Mouse (Mus musculus): ENCODE measurements at regions not wholly inside any gene's neighbourhood (a gene's known extent, or its start where the extent isn't known, plus 50 kb on each side); places are given as distances from the start of the nearest gene placed in this dataset.

DNA sequence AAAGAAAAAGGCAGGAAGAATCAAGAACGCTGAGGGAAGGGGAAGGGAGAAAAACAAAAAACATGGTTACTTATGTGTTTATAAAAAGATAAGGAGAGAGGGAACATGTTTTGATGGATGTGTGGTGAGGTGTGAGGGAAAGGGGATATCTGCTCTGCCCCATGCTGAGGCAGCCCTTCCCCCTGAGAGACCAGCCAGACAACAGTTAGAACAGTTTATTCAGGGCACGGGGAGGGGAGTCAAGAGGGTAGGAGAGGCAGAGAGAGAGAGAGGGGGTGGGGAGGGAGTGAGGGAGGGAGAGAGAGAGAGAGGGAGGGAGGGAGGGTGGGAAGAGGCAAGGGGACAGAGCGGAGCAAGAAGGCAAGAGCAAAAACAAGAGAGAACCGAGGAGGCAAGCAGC, 354.2 kb downstream of the Cbln4 start:
- ATAC-seq (replicated peaks; ENCODE audit: low read depth, poor library complexity, severe bottlenecking) = no peak

DNA sequence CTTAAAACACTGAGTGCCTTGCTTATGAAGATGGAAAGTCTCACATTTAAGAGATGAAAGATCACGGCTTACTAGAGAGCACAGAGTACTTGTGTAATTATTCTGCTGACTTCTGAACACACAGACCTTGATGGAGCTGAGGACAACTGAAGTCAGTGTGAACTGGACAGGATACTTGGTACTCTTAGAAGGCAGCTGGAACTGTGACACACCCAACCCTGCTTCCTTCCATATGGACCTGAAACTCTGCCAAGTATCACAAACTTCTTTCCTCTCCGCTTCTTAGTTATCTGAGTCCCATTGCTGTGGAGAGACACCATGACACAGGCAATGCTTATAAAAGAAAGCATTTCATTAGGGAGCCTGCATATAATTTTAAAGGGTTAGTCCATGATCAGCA, 365.3 kb downstream of the Cbln4 start:
- no peak for ATAC-seq (replicated peaks; ENCODE audit: low read depth, poor library complexity, severe bottlenecking)

DNA sequence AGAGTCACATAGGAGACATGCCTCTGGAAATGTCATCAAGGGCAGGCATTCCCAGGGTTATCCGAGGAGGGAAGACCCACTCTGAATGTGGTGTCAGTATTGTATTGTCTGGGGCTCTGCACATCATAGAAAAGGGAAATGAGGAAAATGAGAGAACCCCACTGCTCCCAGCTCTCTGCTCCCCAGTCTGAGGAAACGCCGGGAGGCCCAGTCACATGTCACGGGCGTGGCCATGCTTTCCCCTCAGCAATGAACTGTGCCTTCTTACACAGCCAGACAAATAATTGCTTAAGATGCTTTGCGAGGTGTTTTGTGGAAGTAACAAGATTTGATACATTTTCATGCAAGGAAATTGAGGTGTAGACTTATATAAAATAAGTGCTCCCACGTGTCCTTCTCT, 366.1 kb downstream of the Cbln4 start:
- no peak for ATAC-seq (replicated peaks; ENCODE audit: low read depth, poor library complexity, severe bottlenecking)

DNA sequence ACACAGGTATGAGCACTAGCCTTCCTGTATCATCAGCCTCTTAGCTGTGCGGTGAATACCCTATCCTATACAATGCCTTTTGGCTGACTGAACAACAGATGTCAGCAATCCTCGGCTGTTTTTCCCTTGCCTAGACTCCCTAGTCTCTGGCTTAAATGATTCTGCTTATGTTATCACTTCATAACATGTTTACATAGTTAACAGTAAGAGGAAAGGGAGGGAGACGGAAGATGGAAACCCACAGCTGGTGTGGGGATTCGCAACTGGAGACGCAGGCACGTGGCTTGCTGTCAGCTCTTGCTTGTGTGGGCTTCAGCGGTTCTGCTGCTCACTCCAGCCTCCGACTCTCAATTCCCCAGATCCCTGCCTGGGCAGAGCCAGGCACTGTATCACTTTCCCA, 367.2 kb downstream of the Cbln4 start:
- no peak for ATAC-seq (replicated peaks; ENCODE audit: low read depth, poor library complexity, severe bottlenecking)

DNA sequence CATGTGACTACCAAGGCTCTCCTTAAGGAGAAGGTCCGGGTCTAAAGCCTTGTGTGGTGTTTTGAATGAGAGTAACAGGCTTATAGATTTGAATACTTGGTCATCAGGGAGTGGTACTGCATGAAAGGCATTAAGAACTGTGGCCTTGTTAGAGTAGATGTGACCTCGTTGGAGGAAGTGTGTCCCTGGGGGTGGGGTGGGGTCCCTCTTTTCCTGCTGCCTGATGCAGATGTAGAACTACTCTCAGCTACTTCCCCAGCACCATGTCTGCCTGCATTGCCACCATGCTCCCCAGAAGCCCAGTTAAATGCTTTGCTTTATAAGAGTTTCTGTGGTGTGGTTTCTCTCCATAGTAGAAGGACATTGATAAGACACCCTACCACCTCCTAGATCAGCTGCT, 367.9 kb downstream of the Cbln4 start:
- no peak for ATAC-seq (replicated peaks; ENCODE audit: low read depth, poor library complexity, severe bottlenecking)

DNA sequence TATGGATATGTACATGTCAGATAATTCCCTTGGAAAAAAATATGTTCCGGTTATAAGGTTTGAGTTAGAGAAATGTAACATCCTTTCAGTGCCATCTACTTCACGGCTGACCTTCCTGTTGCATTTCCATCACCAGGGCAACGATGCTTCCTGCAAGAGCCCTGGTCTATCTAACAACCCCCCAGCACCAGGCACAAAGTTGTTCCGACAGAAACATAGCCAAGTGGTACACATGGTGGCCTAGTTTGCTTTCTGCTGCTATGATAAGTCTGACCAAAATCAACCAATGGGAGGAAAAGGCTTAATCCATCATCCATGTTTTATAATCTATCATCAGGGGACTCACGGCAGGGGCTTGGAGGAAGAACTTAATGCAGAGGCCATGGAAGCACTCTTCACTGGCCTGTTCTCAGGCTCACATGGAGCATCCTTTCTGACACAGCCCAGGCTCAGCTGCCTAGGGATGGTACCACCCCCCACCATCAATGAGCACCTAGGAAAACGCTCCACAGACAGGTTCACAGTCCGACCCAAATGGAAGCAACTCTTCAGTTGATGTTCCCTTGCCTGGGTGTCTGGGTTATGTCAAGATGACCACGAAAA, 372.2 kb downstream of the Cbln4 start:
- no peak for ATAC-seq (replicated peaks; ENCODE audit: low read depth, poor library complexity, severe bottlenecking)

DNA sequence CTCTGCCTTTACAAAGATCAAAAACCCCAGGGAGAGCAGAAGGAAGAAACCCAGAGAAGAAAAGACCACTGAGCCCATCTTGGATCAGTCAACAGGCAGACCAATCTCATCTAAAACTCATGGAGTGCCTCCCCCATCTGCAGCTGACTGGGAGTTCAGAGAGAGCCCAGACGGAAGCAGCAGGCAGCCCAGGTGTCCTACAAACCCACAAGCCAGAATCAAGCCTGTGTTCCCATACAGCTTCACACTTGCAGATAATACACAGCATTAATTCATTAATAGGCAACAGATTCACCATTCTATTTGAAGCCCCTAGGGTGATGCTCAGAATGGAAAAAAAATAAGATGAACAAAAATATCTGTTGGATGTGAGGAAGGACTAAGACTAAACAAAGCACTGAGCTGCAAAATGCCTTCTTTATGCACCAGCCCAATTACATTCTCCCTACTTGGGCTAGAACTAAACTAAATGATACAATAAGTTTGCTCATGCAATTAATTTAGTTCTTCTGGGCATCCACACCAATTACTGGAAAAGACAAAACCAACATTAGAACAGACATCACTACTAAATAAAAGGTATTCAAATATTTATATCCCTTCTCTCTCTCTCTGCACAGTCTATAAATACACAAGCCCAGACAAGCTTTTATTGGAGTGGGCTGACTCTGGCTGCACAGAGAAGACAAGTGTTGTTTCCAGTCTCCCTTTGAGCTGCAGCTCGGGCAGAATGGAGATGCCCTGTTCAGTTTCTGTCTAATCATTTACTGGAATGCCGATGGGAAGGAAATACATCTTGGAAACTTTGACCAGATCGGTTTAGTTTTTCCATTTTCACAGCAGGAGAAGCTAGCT, 374.2 kb downstream of the Cbln4 start:
- no peak for ATAC-seq (replicated peaks; ENCODE audit: low read depth, poor library complexity, severe bottlenecking)

DNA sequence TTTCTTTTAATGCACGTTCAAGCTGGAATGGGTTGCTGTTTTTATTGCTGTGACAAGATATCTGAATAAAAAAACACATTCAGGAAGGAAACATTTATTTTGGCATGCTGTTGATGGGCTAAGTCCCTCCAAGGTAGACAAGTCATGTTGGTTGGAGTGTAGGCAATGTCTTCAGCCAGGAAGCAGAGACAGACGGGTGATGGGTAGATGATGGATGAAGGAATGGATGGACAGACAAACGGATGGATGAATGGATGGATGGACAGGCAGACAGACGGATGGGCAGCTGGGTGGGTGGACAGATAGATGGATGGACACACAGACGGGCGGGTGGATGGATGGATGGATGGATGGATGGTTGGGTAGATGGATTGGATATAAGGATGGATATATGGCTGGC, 380.7 kb downstream of the Cbln4 start:
- no peak for ATAC-seq (replicated peaks; ENCODE audit: low read depth, poor library complexity, severe bottlenecking)

DNA sequence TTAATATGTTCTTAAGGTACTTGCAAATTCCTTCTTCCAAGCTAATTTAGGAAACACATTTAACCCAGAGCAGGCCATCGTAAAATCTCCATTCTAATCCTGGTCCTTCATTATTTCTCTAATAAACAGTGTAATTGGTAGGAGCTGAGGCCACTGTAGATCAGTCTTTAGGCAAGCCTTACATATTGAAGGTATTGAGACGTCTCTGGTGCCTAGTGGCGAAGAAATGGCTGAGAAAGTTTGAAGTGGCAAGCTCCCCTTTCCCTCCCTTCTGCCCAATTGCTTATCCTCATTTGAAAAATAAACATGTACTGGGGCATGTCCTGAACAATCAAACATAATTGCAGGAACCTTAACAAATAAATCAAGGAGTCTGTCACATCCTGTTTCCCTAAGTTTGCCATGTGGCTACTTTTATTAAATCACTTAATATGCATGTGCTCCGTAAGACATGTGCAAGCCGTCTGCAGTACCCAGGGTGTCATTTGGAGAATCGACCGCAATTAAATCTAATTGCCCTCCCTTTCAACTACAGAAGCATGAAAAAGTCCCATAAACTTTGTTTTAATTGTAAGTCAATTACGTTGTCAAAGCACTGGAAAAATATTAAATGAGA, 381.3 kb downstream of the Cbln4 start:
- ATAC-seq (replicated peaks; ENCODE audit: low read depth, poor library complexity, severe bottlenecking) = no peak

DNA sequence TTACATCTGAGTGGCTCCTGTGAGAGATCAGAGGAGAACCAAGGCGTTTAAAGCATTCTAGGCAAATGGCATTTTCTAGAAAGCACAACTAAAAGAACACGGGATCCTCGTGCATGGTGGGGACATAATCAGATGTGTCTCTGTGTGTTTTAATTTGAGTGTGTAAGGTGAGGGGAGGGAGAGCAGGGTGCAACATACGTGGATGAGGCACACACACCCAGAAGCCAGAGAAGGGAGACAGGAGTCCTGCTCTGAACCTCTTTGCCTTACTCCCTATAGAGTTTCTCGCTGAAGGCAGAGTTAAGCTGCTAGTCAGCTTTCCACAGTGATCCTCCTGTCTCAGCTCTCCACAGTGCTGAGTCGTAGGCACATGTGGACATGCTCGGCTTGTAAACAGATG, 386.1 kb downstream of the Cbln4 start:
- ATAC-seq (replicated peaks; ENCODE audit: low read depth, poor library complexity, severe bottlenecking) = no peak

DNA sequence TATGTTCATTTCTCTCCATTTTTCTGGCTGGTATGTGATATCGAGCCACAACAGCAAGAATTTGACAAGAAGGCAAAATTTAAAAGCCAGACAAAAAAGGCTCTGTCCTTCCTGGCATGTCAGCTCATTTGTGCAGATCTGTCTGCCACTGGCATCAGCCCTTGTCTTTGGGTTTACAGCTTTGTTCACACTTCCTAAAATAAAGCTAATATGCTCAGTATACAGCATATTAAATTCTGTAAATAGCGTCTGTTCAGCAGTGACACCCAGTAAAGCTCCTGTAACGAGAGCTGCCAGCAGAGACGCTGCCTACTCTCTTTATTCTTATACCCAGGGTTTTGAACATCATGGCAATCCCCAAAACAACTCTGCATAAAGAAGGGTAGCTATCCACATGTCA, 401.5 kb downstream of the Cbln4 start:
- no peak for ATAC-seq (replicated peaks; ENCODE audit: low read depth, poor library complexity, severe bottlenecking)

DNA sequence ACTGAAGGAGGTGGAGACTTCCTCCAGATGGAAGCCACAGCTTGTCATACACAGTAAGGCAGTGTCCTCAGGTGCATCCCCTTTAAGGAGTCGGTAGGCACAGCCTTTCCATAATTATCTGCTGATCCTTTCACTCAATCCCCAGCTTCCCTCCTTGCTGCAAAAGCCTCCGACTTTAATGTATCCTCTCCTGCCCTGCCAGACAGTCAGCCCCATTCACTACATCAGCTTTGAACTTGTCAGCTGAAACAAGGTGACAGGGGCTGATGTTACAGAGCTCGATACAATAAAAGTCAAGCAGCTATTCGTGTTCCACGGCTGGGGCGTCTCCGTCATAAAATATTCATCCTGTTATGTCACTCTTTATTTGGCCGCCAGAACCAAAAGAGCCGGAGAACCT, 402.8 kb downstream of the Cbln4 start:
- ATAC-seq (replicated peaks; ENCODE audit: low read depth, poor library complexity, severe bottlenecking) = no peak

DNA sequence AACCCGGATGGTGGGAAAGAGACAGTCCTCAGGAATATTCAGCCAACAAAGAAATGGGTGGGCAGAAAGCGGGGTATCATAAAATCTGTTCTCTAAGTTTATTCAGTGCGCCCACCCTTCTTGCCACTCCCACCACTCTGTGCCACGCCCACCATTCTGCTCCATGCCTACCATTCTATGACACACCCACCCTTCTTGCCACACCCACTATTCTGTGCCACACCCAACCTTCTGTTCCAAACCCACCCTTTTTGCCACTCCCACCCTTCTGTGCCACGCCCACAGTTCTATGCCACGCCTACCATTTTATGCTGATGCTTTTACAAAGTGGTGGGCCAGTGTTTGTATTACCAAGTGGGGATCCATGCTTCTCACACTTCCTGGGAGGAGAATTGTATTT, 404.3 kb downstream of the Cbln4 start:
- ATAC-seq (replicated peaks; ENCODE audit: low read depth, poor library complexity, severe bottlenecking) = no peak

DNA sequence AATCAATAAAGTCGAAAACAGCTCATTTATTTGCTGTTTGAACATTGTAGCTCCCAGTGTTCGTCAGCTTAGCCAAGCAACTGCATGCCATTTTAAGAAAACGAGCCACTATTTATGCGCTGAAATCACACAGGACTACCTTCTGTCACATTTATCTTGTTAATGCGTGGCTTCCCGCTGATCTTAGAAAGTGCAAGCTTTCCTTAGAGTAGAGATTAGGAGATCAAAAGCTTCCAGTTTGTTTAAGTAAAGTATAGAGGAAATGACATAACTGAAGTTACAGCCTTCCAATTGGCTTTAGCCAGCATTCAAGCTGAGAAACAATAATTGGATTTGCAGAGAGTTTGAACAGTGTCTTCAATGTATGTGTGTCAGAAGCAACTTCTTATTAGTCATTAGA, 406.4 kb downstream of the Cbln4 start:
- ATAC-seq (replicated peaks; ENCODE audit: low read depth, poor library complexity, severe bottlenecking) = no peak

DNA sequence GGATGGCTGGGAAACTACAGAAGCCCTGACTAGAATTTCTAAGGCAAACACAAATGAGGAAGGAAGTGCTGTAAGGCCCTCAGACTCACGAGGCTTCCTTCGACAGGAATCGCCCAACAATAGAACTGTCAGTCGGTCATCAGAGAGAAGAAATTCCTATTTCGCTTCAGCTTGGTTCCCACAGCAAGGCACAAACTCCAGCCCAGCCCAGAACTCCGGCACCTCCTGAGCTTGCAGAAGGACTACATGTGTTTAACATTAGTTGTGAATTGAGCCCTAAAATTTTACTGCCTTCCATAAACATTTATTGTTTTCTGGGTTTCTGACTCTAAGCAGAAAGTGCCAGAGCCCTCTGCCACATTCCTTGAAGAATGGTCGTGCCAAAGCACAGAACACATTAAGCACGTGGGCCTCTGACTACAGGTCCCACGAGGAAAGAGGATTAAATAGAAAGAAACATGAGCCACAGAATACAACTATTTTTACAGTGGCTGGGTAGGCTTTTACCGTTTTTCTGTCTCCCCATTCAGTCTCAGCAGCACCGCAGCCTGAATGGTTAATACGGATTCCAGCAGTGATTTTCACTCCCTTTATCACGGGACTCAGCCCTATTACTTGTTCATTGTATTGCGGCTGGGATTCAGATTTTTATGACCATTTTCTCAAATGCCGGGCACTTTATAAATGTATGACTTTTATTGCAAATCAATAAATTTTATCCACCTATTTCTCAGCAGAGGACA, 409.7 kb downstream of the Cbln4 start:
- ATAC-seq (replicated peaks; ENCODE audit: low read depth, poor library complexity, severe bottlenecking) = peak; percentile 32; the same call in 1 of the 2 replicates

DNA sequence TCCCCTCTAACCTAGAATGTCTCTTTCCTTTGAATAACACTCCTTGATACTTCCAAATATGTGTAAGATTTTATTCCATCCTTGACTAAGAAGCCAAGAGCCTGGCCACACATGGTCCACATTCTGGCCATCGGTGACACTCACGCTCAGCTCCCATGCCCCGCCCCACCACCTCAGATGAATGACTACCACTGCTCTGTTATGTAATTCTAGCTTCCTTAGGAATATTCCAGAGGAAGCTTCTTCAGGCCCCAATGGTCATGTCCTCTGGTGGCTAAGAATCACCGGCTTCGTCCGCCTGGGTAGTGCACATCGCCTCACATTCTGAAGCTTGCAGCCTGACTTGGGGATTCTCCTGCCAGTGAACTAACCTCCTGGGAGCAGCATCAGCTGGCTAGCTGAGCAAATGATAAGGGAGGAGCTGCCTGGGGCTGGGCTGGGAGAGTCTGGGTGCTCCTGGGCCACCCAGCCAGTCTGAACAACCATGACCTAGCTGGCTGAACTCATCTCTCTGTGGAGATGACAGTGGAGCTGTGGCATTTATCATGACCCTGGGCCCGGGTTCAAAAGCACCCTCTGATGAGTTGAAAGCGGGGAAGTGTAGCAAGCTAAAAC, 413.1 kb downstream of the Cbln4 start:
- no peak for ATAC-seq (replicated peaks; ENCODE audit: low read depth, poor library complexity, severe bottlenecking)

DNA sequence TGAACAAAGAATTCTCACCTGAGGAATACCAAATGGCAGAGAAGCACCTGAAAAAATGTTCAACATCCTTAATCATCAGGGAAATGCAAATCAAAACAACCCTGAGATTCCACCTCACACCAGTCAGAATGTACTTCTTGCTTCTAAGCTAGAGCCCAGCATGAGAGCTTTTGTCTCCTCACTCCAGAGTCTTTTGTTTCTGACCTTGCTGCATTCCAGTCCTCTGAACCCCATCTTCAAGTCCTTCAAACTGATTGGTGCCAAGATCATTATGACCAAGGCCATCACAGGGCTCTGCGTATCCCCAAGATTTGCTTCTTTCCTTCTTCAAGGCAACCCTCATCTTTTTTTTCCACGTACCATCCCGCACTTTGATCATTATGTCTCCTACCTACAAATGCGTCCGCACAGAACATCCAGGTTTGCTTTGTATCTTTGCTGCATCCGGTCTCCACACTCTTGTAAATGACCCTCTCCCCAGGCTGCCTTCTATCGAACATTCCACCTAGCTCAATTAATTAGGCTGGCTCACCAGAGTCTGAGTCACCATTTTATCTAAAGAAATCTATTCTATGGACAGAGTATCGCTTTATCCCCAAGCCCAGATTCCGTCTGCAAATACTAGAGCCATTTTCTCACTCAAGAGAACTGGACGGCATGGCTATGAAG, 414.9 kb downstream of the Cbln4 start:
- no peak for ATAC-seq (replicated peaks; ENCODE audit: low read depth, poor library complexity, severe bottlenecking)

DNA sequence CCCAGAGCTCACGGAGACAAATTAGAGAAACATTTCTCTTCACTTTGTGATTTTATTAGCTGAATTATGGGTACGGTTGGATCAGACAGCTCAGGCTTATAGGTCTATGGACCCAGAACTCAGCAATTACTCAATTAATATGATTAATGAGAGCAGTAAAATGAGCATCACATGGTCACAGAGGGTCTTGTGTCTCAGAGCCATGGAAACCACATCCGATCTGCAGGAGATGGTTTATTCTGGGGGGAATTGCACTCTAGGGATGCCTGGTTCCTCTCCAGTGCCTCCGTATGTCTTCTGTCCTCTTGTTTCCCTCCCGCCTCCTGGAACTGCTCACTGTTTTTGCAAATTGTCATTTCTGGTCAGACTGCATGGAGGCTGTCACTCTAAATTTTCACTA, 422.6 kb downstream of the Cbln4 start:
- ATAC-seq (replicated peaks; ENCODE audit: low read depth, poor library complexity, severe bottlenecking) = no peak

DNA sequence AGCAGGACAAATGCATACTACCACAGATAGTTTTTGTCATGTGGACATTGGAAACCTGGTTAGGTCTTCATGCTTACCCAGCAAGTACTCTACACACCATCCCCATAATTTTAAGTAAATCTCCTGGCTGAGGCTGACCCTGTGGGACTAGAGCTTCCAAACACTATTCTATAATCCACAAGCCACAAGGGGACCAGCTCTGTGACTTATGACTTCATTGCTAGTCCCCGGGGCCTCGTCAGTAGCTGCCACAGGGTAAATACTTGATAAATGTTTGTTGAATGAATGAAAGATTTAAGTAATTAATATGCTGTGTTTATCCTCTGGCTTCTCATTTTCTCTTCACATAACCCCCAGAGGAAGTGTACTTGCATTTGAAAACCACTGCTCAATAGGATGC, 423.0 kb downstream of the Cbln4 start:
- no peak for ATAC-seq (replicated peaks; ENCODE audit: low read depth, poor library complexity, severe bottlenecking)

DNA sequence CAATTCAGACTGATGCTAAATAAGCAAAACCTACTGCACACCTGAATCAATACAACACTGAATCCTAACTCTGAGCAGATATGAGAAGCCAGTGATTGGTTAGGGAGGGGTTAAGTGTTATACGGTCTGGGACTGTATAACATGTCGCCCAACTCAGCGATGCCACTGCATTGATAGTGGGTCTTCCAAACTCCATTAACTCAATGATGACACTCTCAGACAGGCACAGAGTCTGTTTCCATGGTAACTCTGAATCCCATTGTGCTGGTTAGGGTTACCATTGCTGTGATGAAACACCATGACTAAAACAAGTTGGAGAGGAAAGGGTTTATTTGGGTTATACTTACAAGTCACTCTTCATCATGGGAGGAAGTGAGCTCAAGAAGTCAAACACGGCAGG, 424.5 kb downstream of the Cbln4 start:
- ATAC-seq (replicated peaks; ENCODE audit: low read depth, poor library complexity, severe bottlenecking) = no peak

Measured in common myeloid progenitor, adult 5-6 weeks (primary cell).